Mouse (Mus musculus) layer of hippocampus, adult 18-20 months (tissue): ENCODE results near the gene Dennd1b. TPM values are rescaled to one million over a fixed set of nuclear protein-coding genes. Genes with fewer than 3 reads are reported as not detected.
A peak's percentile ranks its signal among the peaks of the same experiment; 100 is the strongest.

Experiments
- DNase-seq, 2 experiments: peaks; one replicate each; pipeline ENCODE4 v3.0.0; 2022; ENCODE audit warnings: low spot score in 2 of 2
- total RNA-seq, 2 experiments: library from RNA; stranded (reverse); gene quantifications; 2 replicates each; pipeline ENCODE4 v1.2.3; 2021

Dennd1b gene
- total RNA-seq, 2 experiments from 2014 or later, result 53.1 to 59.4 TPM

DNA sequence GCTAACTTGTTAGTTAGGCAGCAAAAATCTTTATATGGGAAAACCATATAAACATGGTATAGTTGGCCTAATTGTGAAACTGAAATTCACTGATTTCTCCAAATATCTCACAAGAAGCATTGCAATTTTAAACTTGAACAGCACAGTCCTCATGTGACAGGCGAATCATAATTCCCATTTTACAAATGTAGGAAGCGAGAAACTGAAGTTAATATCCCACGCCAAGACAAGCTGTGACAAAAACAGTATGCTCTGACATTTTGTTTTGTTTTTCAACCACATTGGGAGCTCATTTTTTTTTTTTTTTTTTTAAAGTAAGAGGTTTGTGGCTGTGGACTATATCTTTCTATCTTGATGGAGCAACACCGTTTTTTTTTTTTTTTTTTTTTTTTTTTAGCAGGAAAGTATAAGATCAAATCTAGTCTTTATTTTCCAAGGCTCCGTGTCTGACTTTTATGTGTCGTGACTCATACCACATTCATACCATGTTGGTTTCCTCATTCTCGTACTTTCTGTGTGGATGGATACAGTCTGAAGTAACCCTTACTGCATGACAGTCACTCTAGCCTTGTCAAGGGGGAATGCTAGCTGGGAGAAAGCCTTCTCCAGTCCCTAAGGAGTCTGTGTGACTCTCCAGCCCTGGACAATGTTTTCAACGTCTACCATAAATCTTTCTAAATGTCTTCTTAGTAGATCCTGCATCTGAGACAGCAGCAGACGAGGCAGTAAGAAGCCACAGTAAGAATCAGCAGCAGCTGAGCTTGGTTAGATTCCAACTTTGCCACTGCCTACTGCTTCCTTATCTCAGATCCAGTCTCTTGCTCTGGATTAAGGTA is 751 bp upstream of the Dennd1b start:
- DNase-seq, result peak; percentile 35 to 61

GRCm38 (mm10) chr1:138963868-138964458 is 728 bp downstream of the Dennd1b start:
- peak; percentile 14 to 51 for DNase-seq

DNA sequence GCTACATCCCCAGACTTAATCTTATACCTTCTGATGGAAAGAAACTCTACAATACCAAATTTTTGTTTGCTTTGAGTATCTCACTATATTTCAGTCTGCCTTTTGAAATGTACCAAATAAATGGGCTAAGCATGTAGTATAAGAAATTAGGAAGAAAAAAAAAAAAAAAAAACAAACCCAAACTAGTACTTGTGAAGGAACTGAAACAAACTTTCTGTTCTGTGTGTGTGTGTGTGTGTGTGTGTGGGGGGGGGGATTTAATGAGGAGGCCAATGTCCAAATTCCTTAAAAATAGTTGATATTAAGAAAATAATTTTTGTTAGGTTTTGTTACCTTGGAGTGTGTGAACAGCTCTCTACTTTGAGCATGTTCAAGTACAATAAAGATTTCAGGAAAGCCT is 1.8 kb downstream of the Dennd1b start:
- no peak for DNase-seq

DNA sequence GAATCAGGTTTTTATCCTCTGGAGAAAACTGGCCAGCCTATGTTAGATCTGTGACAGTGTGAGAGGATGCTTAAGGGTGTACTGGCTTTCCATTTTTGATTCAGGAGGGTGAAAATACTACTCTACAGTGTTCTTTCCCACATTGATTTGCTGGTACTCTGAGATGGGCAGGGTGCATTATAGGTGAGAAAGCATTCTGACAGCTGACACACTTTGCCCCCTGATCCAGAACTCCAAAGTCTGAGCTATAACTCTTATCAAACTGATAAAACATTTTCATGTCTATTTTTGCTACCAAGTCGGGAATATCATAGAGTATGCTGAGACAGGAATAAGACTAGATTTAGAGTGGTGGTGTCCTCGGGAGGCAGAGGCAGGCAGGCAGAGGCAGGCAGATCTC is 2.3 kb downstream of the Dennd1b start:
- DNase-seq, result no peak

GRCm38 (mm10) chr1:138967450-138967849 is 4.2 kb downstream of the Dennd1b start:
- DNase-seq, result no peak

- DNase-seq, result peak; percentile 26 to 59
Observed at GRCm38 (mm10) chr1:138970053-138970452, 6.8 kb downstream of the Dennd1b start.

DNA sequence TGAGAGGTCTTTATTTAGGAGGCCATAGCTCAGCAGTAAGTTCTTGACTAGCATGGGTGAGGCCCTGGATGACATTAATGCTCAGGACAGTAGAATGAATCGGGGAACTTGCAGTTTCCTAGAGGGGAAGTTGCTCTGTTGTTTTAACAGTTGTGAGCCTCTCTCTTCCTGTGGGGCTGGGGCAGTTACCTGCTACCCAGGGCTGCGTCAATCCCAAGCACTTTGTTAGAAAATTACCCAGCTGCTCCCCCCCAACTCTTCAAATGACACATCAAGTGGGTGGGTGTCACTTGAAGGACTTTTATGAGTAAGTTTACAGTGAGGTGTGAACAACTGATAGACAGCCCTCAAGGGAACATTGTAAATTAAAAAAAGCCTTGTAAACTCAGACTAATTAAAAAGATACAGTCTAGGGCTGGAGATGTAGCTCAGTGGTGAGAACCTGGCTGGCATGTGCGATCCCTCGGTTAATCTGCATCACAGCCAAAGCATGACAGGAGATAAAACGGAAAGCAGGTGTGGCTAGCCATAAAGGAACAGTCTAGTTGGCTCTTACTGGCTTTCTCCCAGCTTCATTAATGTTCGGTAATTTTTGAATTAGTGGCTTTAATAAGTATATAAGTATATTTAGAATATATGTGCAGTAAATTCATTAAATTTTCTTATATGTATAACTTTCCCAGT is 10.4 kb downstream of the Dennd1b start:
- no peak for DNase-seq

GRCm38 (mm10) chr1:138974836-138975235 is 11.6 kb downstream of the Dennd1b start:
- no peak for DNase-seq

GRCm38 (mm10) chr1:138975945-138976344 is 12.7 kb downstream of the Dennd1b start:
- DNase-seq, result no peak

- no peak for DNase-seq
Observed at GRCm38 (mm10) chr1:138982203-138982602, 19.0 kb downstream of the Dennd1b start.

DNA sequence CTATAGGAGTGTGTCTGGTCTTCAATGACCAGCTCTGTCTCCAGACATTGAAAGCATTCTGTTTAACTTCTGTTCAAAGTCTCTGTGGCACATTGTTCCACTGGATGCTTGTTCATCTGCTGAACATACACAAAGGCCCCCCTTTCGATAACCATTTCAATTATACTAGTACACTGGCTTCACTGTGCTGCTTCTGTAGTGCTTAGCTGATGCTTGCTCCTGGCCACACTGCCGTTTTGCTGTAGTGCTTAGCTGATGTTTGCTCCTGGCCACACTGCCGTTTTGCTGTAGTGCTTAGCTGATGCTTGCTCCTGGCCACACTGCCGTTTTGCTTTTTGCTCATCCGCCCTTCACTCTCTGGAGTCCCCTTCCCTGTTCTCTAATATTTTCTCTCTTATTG is 19.4 kb downstream of the Dennd1b start:
- no peak for DNase-seq

DNA sequence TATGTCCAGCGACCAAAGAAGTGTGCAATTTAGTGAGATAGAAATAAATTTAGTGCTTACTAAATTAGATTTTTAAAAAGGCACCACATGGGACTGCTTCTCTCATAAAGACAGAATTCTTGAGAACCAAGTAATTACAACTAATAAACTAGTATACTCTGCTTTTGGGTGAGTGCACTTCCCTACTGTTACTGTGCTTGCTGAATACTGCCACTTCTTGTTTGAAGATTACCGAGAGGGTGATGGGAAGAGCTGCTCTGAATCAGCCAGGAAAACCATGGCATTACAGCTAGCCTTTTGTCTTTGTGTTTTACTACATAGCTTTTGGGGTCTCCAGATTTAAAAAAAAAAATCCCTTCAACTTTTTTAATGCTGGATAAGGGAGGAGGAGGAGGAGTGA is 19.8 kb downstream of the Dennd1b start:
- no peak for DNase-seq

- peak; percentile 82 to 91 for DNase-seq
Observed at GRCm38 (mm10) chr1:138983465-138983864, 20.2 kb downstream of the Dennd1b start.

GRCm38 (mm10) chr1:138984161-138984560 is 20.9 kb downstream of the Dennd1b start:
- DNase-seq, result no peak

- no peak for DNase-seq
Observed at GRCm38 (mm10) chr1:138992384-138993138, 29.3 kb downstream of the Dennd1b start.

- peak; percentile 64 to 87 for DNase-seq
Observed at GRCm38 (mm10) chr1:138995621-138996380, 32.6 kb downstream of the Dennd1b start.

DNA sequence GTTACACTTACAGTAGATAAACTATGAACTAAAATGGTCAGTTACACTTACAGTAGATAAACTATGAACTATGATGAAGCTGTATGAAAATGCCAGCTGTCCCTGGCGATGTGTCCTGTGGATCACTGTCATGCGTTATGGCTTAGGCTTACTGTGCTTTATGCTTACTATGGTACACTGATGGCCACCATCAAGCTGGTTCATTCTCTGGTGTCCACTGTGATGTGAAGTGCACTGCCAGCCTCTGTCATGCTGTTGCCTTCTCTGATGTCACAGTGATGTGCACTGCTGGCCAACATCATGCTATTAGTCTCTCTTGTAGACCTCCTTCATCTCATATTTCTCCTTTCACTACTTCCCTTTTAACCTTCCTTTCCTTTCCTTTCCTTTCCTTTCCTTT is 33.4 kb downstream of the Dennd1b start:
- no peak for DNase-seq

- no peak for DNase-seq
Observed at GRCm38 (mm10) chr1:139000675-139001379, 37.6 kb downstream of the Dennd1b start.

DNA sequence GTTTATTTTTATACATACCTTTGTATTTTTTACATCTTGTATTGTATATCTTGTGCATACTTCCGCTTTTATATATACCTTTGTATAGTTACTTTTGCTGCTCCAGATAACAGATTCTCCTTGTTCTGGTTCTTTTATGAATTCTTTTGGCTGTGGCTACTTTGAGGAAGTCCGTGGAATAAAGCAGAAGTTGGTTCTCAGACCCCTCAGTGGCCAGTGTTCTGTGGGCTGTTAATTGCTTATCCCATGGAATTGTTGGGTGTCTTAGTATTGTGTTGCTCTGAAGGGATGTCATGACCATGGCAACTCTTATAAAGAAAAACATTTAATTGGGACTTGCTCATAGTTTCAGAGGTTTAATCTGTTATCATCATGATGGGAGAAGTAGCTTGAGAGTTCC is 40.3 kb downstream of the Dennd1b start:
- no peak for DNase-seq

- no peak for DNase-seq
Observed at GRCm38 (mm10) chr1:139006000-139006399, 42.8 kb downstream of the Dennd1b start.
